Mouse (Mus musculus) macrophage (primary cell): ENCODE results near the gene Slc25a42. TPM values are rescaled to one million over a fixed set of nuclear protein-coding genes. Genes with fewer than 3 reads are reported as not detected.

ENCODE experiments used
- H3K27ac ChIP-seq: fragments of 350-480 bp; formaldehyde crosslinking; 2 replicates; pipeline ENCODE4 v1.9.0; 2021
- H3K36me3 ChIP-seq: fragments of 350-480 bp; formaldehyde crosslinking; 2 replicates; pipeline ENCODE4 v1.9.0; 2021; ENCODE audit errors: inconsistent target
- H3K4me3 ChIP-seq: fragments of 350-480 bp; formaldehyde crosslinking; 2 replicates; pipeline ENCODE4 v1.9.0; 2021; ENCODE audit errors: inconsistent target
- H3K79me2 ChIP-seq: fragments of 350-480 bp; formaldehyde crosslinking; 2 replicates; pipeline ENCODE4 v1.9.0; 2021; ENCODE audit errors: inconsistent target
- WGBS: methylation state at CpG from one replicate; pipeline ENCODE4 v1.1.7; 2026; ENCODE audit warnings: inconsistent platforms; ENCODE audit not compliant: missing documents; 5-methylcytosine and 5-hydroxymethylcytosine counted together
- polyA plus RNA-seq: library from polyadenylated mRNA; stranded (reverse); fragments of 250-400 nt; gene quantifications from 3 replicates; pipeline ENCODE4 v1.2.4, GENCODE M21; 2018; ENCODE audit warnings: inconsistent platforms

The Slc25a42 gene
- polyA plus RNA-seq, 1 experiment from 2014 or later, result 1.1 TPM

- no peak overlapping the region for H3K4me3 ChIP-seq
- H3K27ac ChIP-seq, result no peak overlapping the region
- no peaks in the 10 kb centered on the region for H3K36me3 ChIP-seq
- over 99% methylated on average over 7 of the region's 7 CpGs for WGBS
- H3K79me2 ChIP-seq, result peaks cover 18% of the 10 kb centered on the region; the same call in 1 of the 2 replicates
Observed at GRCm38 (mm10) chr8:70171240-70171639, 40.9 kb downstream of the Slc25a42 start.

- H3K36me3 ChIP-seq, result no peaks in the 10 kb centered on the region
- WGBS, result 100% methylated on average over 2 of the region's 3 CpGs
- H3K27ac ChIP-seq, result no peak overlapping the region
- H3K4me3 ChIP-seq, result no peak overlapping the region
- H3K79me2 ChIP-seq, result peaks cover 18% of the 10 kb centered on the region; the same call in 1 of the 2 replicates
Observed at GRCm38 (mm10) chr8:70170748-70171147, 41.4 kb downstream of the Slc25a42 start.

- H3K4me3 ChIP-seq, result no peak overlapping the region
- no peak overlapping the region for H3K27ac ChIP-seq
- H3K36me3 ChIP-seq, result no peaks in the 10 kb centered on the region
- peaks cover 18% of the 10 kb centered on the region; the same call in 1 of the 2 replicates for H3K79me2 ChIP-seq
- 89% methylated on average over 3 of the region's 3 CpGs for WGBS
Observed at GRCm38 (mm10) chr8:70170116-70170515, 42.0 kb downstream of the Slc25a42 start.

- Histone ChIP-seq H3K36me3 (no peaks in the 10 kb centered on the region), H3K4me3 (no peak overlapping the region)
- WGBS, result 3% methylated on average over 20 of the region's 21 CpGs
Observed at GRCm38 (mm10) chr8:70166504-70167110, 45.5 kb downstream of the Slc25a42 start.

GRCm38 (mm10) chr8:70163316-70163715 lies 48.8 kb downstream of the Slc25a42 start:
- no peak overlapping the region for H3K4me3 ChIP-seq
- H3K79me2 ChIP-seq, result no peaks in the 10 kb centered on the region
- WGBS, result 94% methylated on average over 3 of the region's 3 CpGs
- H3K36me3 ChIP-seq, result no peaks in the 10 kb centered on the region
- H3K27ac ChIP-seq, result no peak overlapping the region

More at GRCm38 (mm10) chr8:70166504-70167110, 45.5 kb downstream of the Slc25a42 start:
- no peak overlapping the region for H3K27ac ChIP-seq
- H3K79me2 ChIP-seq, result no peaks in the 10 kb centered on the region

- no peak overlapping the region for H3K4me3 ChIP-seq
- no peak overlapping the region for H3K27ac ChIP-seq
- WGBS, result 30% methylated on average over 13 of the region's 13 CpGs
- H3K36me3 ChIP-seq, result no peaks in the 10 kb centered on the region
- H3K79me2 ChIP-seq, result no peaks in the 10 kb centered on the region
Observed at GRCm38 (mm10) chr8:70160015-70160414, 52.1 kb downstream of the Slc25a42 start.

- Histone ChIP-seq H3K79me2 (no peaks in the 10 kb centered on the region), H3K27ac (no peak overlapping the region), H3K36me3 (no peaks in the 10 kb centered on the region), H3K4me3 (no peak overlapping the region)
- WGBS, result 79% methylated on average over 4 of the region's 4 CpGs
Observed at GRCm38 (mm10) chr8:70159211-70159610, 52.9 kb downstream of the Slc25a42 start.

GRCm38 (mm10) chr8:70158069-70158853 lies 53.8 kb downstream of the Slc25a42 start:
- no peaks in the 10 kb centered on the region for H3K79me2 ChIP-seq
- 9% methylated on average over 40 of the region's 40 CpGs for WGBS
- no peak overlapping the region for H3K27ac ChIP-seq
- H3K36me3 ChIP-seq, result no peaks in the 10 kb centered on the region
- no peak overlapping the region; the same call in 1 of the 2 replicates for H3K4me3 ChIP-seq

GRCm38 (mm10) chr8:70157240-70157800 lies 54.8 kb downstream of the Slc25a42 start:
- Histone ChIP-seq H3K79me2 (no peaks in the 10 kb centered on the region), H3K4me3 (no peak overlapping the region), H3K27ac (no peak overlapping the region), H3K36me3 (no peaks in the 10 kb centered on the region)
- 100% methylated on average over 1 of the region's 1 CpGs for WGBS

GRCm38 (mm10) chr8:70152537-70153257 lies 59.4 kb downstream of the Slc25a42 start:
- 38% methylated on average over 14 of the region's 22 CpGs for WGBS
- H3K4me3 ChIP-seq, result no peak overlapping the region
- no peak overlapping the region for H3K27ac ChIP-seq
- H3K36me3 ChIP-seq, result no peaks in the 10 kb centered on the region
- H3K79me2 ChIP-seq, result no peaks in the 10 kb centered on the region

- no peak overlapping the region for H3K27ac ChIP-seq
- WGBS, result 66% methylated on average over 13 of the region's 13 CpGs
- H3K4me3 ChIP-seq, result no peak overlapping the region
- H3K36me3 ChIP-seq, result peaks cover 21% of the 10 kb centered on the region
- H3K79me2 ChIP-seq, result no peaks in the 10 kb centered on the region
Observed at GRCm38 (mm10) chr8:70150158-70150557, 61.9 kb downstream of the Slc25a42 start.

GRCm38 (mm10) chr8:70147678-70148607 lies 64.2 kb downstream of the Slc25a42 start:
- 71% methylated on average over 7 of the region's 7 CpGs for WGBS
- Histone ChIP-seq H3K36me3 (peaks cover 40% of the 10 kb centered on the region), H3K27ac (no peak overlapping the region), H3K79me2 (no peaks in the 10 kb centered on the region), H3K4me3 (no peak overlapping the region)

- H3K4me3 ChIP-seq, result peak overlapping the region; percentile 98
- H3K27ac ChIP-seq, result peak overlapping the region; percentile 52
- H3K79me2 ChIP-seq, result peaks cover 14% of the 10 kb centered on the region
- peaks cover 43% of the 10 kb centered on the region; the same call in 1 of the 2 replicates for H3K36me3 ChIP-seq
- WGBS, result 3% methylated on average over 9 of the region's 9 CpGs
Observed at GRCm38 (mm10) chr8:70139981-70140380, 72.1 kb downstream of the Slc25a42 start.
